Mouse (Mus musculus): Measurements from ENCODE around the gene Prss35.

Prss35 gene

GRCm38 (mm10) chr9:86798686-86799085, 55.2 kb downstream of the Prss35 start:
- DNase-seq (ENCODE audit: low read depth) = no peak

GRCm38 (mm10) chr9:86799099-86799498, 55.6 kb downstream of the Prss35 start:
- DNase-seq (ENCODE audit: low read depth) = no peak

- DNase-seq (ENCODE audit: low read depth) = peak; percentile 42
Measured at GRCm38 (mm10) chr9:86800600-86801163, 57.2 kb downstream of the Prss35 start.

All from 416B (cell line).